Mouse (Mus musculus): ENCODE measurements around the gene Map2k5.

Gene Map2k5

GRCm38 (mm10) chr9:63122161-63122833 is 255.4 kb downstream of the Map2k5 start:
- DNase-seq = no peak

GRCm38 (mm10) chr9:63118385-63118784 is 259.3 kb downstream of the Map2k5 start:
- DNase-seq = no peak
